8 mouse cellular contexts compared by ENCODE assay signal in the genomic region with DNA sequence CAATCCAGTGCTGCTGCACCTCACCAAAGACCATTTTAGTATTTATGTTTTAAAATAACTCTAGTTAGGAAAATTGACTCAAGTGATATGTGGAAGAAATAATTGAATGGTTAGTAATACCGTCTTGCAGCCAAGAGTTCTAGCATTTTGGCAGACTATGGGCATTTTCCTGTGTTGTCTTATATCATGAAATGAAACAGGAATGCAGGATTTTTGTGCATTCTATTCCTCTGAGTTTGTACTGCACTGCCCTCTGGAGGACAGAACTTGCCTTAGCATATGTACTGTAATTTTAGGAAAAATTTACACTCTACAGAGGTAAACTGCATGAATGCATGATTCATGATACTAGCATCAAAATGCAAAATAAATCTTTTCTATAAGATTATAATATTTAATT.
A peak's percentile ranks its signal among the peaks of the same experiment; 100 is the strongest.
DNase-seq lines count a peak whose midpoint lies in the region; ATAC-seq and TF ChIP-seq lines count a peak whose summit lies in the region.

No protein-coding gene starts in this region.

- no peak overlapping the region for H3K4me3 ChIP-seq in heart, postnatal 0 days (ENCODE audit: low read depth, low read length)
- no peak overlapping the region for H3K4me3 ChIP-seq in G1E (ENCODE audit: low read depth, low read length)
- no peak overlapping the region for H3K4me3 ChIP-seq in hindbrain, embryonic 14.5 days (replicated peaks; ENCODE audit: low read length)

- no peaks in the 10 kb centered on the region for H3K4me1 ChIP-seq in heart, postnatal 0 days (ENCODE audit: control insufficient read depth, insufficient read depth)
- no peaks in the 10 kb centered on the region for H3K4me1 ChIP-seq in G1E (ENCODE audit: insufficient read depth, low read depth, low read length)
- no peaks in the 10 kb centered on the region for H3K4me1 ChIP-seq in hindbrain, embryonic 14.5 days (replicated peaks; ENCODE audit: control insufficient read depth, insufficient read depth, low read length)

- H3K4me2 ChIP-seq in heart, postnatal 0 days (ENCODE audit: low read depth, low read length), result no peak overlapping the region
- H3K4me2 ChIP-seq in hindbrain, embryonic 14.5 days (replicated peaks), result no peak overlapping the region

- 24% methylated on average over 1 of the region's 1 CpGs for WGBS in heart, postnatal 0 days
- 46% methylated on average over 1 of the region's 1 CpGs for WGBS in hindbrain, embryonic 14.5 days

- DNase-seq in heart, postnatal 0 days (ENCODE audit: low spot score), result peak; percentile 63
- no peak for DNase-seq in heart, adult 9 months (ENCODE audit: low spot score in 2 of 2)
- DNase-seq in G1E (ENCODE audit: low spot score), result no peak
- peak; percentile 63 for DNase-seq in cerebellum, adult 9-10 months
- peak; percentile 83 for DNase-seq in hindbrain, embryonic 14.5 days (ENCODE audit: low spot score)
- peak; percentile 59 to 75 for DNase-seq in left cerebral cortex, postnatal 25 days (ENCODE audit: low spot score in 2 of 2)
- DNase-seq in right cerebral cortex, adult 2 months (ENCODE audit: low spot score in 2 of 2), result peak; percentile 71

- H3K9ac ChIP-seq in heart, postnatal 0 days (replicated peaks; ENCODE audit: low read depth, low read length), result no peak overlapping the region
- H3K9ac ChIP-seq in hindbrain, embryonic 14.5 days, result no peak overlapping the region

- H3K27ac ChIP-seq in heart, postnatal 0 days (ENCODE audit: low read depth), result no peak overlapping the region
- no peak overlapping the region for H3K27ac ChIP-seq in hindbrain, embryonic 14.5 days

- intact Hi-C loops in left cerebral cortex, postnatal 25 days (cut with DNase I), result loop anchor here (5.0 to 10.0 kb wide), 4 partner anchors 299 to 1217 kb away; no protein-coding TSS in a partner anchor

- no peaks in the 10 kb centered on the region for H3K27me3 ChIP-seq in heart, postnatal 0 days (ENCODE audit: control insufficient read depth, insufficient read depth, low read length)
- H3K27me3 ChIP-seq in G1E (ENCODE audit: insufficient read depth, low read length), result no peaks in the 10 kb centered on the region
- no peaks in the 10 kb centered on the region for H3K27me3 ChIP-seq in hindbrain, embryonic 14.5 days (ENCODE audit: control insufficient read depth, insufficient read depth, low read length)

- no peak for ATAC-seq in heart, postnatal 0 days (ENCODE audit: insufficient read depth, low read depth)
- ATAC-seq in G1E (ENCODE audit: extremely low read depth, insufficient number of reproducible peaks, low FRiP score, poor library complexity, severe bottlenecking), result peak; percentile 40; the same call in 1 of the 2 replicates
- ATAC-seq in hindbrain, embryonic 14.5 days (ENCODE audit: low FRiP score), result peak; percentile 73
- no peak for ATAC-seq in megakaryocyte, adult 5-6 weeks (ENCODE audit: poor library complexity, severe bottlenecking)

- peak; percentile 67 for TF ChIP-seq CTCF in heart, postnatal 0 days (IDR thresholded peaks at IDR 0.05; ENCODE audit: low read depth)
- no peak for TF ChIP-seq CTCF in G1E (IDR thresholded peaks at IDR 0.05; ENCODE audit: low read depth, low read length)

- no peak for TF ChIP-seq EP300 in heart, postnatal 0 days (IDR thresholded peaks at IDR 0.05; ENCODE audit: low read depth)

- H3K9me3 ChIP-seq in heart, postnatal 0 days (replicated peaks; ENCODE audit: control insufficient read depth, low read length), result no peaks in the 10 kb centered on the region
- H3K9me3 ChIP-seq in G1E (replicated peaks), result no peaks in the 10 kb centered on the region
- H3K9me3 ChIP-seq in hindbrain, embryonic 14.5 days (ENCODE audit: control insufficient read depth, low read length), result no peaks in the 10 kb centered on the region

- no peaks in the 10 kb centered on the region for H3K36me3 ChIP-seq in heart, postnatal 0 days (replicated peaks; ENCODE audit: control insufficient read depth, insufficient read depth, low read length)
- no peaks in the 10 kb centered on the region for H3K36me3 ChIP-seq in G1E (replicated peaks)
- no peaks in the 10 kb centered on the region for H3K36me3 ChIP-seq in hindbrain, embryonic 14.5 days (replicated peaks; ENCODE audit: control insufficient read depth, insufficient read depth)

Comparison
In these comparisons a context has a peak if more than half of its experiments do, and no peak if none do; other contexts are left out.
1. DNase-seq: peak in heart, postnatal 0 days (single experiment), cerebellum, adult 9-10 months (single experiment), hindbrain, embryonic 14.5 days (single experiment), left cerebral cortex, postnatal 25 days (2 of 2) and right cerebral cortex, adult 2 months (2 of 2); none in heart, adult 9 months (0 of 2) and G1E (single experiment).
2. ATAC-seq: peak in G1E (single experiment) and hindbrain, embryonic 14.5 days (single experiment); none in heart, postnatal 0 days (single experiment) and megakaryocyte, adult 5-6 weeks (single experiment).